Mouse (Mus musculus): Measurements from ENCODE around the gene Smap1.

Smap1 gene

GRCm38 (mm10) chr1:23836630-23837029 lies 85.5 kb downstream of the Smap1 start:
- in situ Hi-C loops (cut with MboI, MseI), result no loop called here

GRCm38 (mm10) chr1:23834819-23835218 lies 87.3 kb downstream of the Smap1 start:
- in situ Hi-C loops (cut with MboI, MseI), result no loop called here

- in situ Hi-C loops (cut with MboI, MseI), result no loop called here
These were observed 87.9 kb downstream of the Smap1 start for GRCm38 (mm10) chr1:23834246-23834645.

- in situ Hi-C loops (cut with MboI, MseI), result loop anchor here (5.0 to 10.0 kb wide), 2 partner anchors 98 to 205 kb away; partner anchors contain the start of gene Smap1
These were observed 95.0 kb downstream of the Smap1 start for GRCm38 (mm10) chr1:23826887-23827758.

GRCm38 (mm10) chr1:23821615-23822014 lies 100.5 kb downstream of the Smap1 start:
- in situ Hi-C loops (cut with MboI, MseI), result loop anchor here (10.0 kb wide), 1 partner anchor 103 kb away; the partner anchor contains the start of gene Smap1

- in situ Hi-C loops (cut with MboI, MseI), result loop anchor here (10.0 kb wide), 1 partner anchor 474 kb away; no protein-coding TSS in a partner anchor
These were observed 123.8 kb downstream of the Smap1 start for GRCm38 (mm10) chr1:23798306-23798705.

All from regulatory T cell (primary cell).